Mouse (Mus musculus): ENCODE results near the gene Wdr18. TPM values are rescaled to one million over a fixed set of nuclear protein-coding genes. Genes with fewer than 3 reads are reported as not detected.

The Wdr18 gene
- polyA plus RNA-seq, 1 experiment from 2014 or later: 86.2 TPM

DNA sequence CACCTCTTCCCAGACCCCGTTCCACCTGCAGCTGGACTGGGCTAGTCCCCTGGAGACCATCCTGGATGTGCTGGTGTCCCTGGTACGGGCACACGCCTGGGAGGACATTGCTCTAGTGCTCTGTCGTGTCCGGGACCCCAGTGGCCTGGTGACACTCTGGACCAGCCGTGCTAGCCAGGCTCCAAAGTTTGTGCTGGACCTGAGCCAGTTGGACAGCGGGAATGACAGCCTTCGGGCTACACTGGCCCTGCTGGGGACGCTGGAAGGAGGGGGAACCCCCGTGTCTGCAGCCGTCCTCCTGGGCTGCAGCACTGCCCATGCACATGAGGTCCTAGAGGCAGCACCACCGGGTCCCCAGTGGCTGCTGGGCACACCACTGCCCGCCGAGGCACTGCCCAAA is 12.9 kb downstream of the Wdr18 start:
- Histone ChIP-seq H3K4me1 (peaks cover 16% of the 10 kb centered on the region), H3K4me3 (replicated peaks) (no peak overlapping the region), H3K36me3 (peaks cover 34% of the 10 kb centered on the region), H3K27ac (no peak overlapping the region), H3K27me3 (replicated peaks) (peaks cover 21% of the 10 kb centered on the region; the same call in 1 of the 2 replicates), H3K9me3 (no peaks in the 10 kb centered on the region; the same call in 1 of the 2 replicates), H3K9ac (no peak overlapping the region), H3K4me2 (no peak overlapping the region)
- ATAC-seq (ENCODE audit: insufficient read depth, low FRiP score, low read depth): no peak
- 54% methylated on average over 14 of the region's 14 CpGs for WGBS

DNA sequence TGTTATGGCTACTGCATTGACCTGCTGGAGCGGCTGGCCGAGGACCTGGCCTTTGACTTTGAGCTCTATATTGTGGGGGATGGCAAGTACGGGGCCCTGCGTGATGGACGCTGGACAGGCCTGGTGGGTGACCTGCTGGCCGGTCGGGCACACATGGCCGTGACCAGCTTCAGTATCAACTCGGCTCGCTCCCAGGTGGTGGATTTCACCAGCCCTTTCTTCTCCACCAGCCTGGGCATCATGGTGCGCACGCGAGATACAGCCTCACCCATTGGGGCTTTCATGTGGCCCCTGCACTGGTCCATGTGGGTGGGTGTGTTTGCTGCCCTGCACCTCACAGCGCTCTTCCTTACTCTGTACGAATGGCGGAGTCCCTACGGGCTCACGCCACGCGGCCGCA is 14.1 kb downstream of the Wdr18 start:
- Histone ChIP-seq H3K9me3 (no peaks in the 10 kb centered on the region; the same call in 1 of the 2 replicates), H3K27ac (no peak overlapping the region), H3K4me2 (no peak overlapping the region), H3K9ac (no peak overlapping the region), H3K27me3 (replicated peaks) (peaks cover 21% of the 10 kb centered on the region; the same call in 1 of the 2 replicates), H3K4me1 (peaks cover 10% of the 10 kb centered on the region), H3K36me3 (peaks cover 40% of the 10 kb centered on the region), H3K4me3 (replicated peaks) (no peak overlapping the region)
- ATAC-seq (ENCODE audit: insufficient read depth, low FRiP score, low read depth): no peak
- WGBS: 89% methylated on average over 21 of the region's 21 CpGs

DNA sequence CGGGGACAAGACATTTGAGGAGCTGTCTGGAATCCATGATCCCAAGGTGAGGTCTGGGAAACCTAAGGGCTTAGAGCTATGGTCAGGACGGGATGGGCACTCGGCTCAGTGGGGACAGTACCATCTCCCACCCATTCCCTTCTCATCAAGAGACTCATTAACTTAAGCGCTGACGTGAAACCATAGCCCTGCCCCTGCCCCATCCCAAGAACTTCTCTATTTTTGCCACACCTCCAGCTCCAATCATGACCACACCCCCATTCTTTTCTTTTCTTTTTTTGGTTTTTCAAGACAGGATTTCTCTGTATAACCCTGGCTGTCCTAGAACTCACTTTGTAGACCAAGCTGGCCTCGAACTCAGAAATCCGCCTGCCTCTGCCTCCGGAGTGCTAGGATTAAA is 14.7 kb downstream of the Wdr18 start:
- Histone ChIP-seq H3K36me3 (peaks cover 44% of the 10 kb centered on the region), H3K9me3 (no peaks in the 10 kb centered on the region; the same call in 1 of the 2 replicates), H3K4me1 (peaks cover 10% of the 10 kb centered on the region), H3K27me3 (replicated peaks) (peaks cover 21% of the 10 kb centered on the region; the same call in 1 of the 2 replicates), H3K9ac (no peak overlapping the region), H3K4me3 (replicated peaks) (no peak overlapping the region), H3K4me2 (no peak overlapping the region), H3K27ac (no peak overlapping the region)
- WGBS: 87% methylated on average over 8 of the region's 8 CpGs
- ATAC-seq (ENCODE audit: insufficient read depth, low FRiP score, low read depth): no peak

DNA sequence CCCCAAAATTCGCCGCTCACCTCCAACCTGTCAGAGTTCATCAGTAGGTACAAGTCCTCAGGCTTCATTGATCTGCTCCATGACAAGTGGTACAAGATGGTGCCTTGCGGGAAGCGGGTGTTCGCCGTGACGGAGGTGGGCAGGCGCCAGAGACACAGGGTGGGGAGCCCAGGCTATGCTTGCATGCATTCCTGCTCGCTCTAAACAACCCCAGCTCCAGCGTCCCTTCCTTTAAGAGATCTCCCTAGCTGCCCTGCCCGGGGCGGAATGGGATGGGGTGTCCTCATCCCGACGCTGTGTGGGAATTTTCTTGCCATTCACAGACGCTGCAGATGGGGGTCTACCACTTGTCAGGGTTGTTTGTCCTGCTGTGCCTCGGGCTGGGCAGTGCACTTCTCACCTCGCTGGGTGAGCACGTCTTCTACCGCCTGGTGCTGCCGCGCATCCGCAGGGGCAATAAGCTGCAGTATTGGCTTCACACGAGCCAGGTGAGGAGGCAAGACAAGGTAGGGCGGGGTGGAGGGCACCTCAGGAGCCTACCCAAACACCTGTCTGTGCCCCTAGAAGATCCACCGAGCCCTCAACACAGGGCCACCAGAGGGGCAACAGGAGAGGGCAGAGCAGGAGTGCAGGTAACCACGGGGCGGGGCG is 16.2 kb downstream of the Wdr18 start:
- H3K4me3 ChIP-seq (replicated peaks): no peak overlapping the region
- peaks cover 11% of the 10 kb centered on the region; the same call in 1 of the 2 replicates for H3K27me3 ChIP-seq (replicated peaks)
- no peak overlapping the region for H3K27ac ChIP-seq
- peaks cover 44% of the 10 kb centered on the region for H3K36me3 ChIP-seq
- WGBS: 85% methylated on average over 28 of the region's 28 CpGs
- no peaks in the 10 kb centered on the region; the same call in 1 of the 2 replicates for H3K9me3 ChIP-seq
- no peak for ATAC-seq (ENCODE audit: insufficient read depth, low FRiP score, low read depth)
- H3K4me1 ChIP-seq: peaks cover 2% of the 10 kb centered on the region; the same call in 1 of the 2 replicates
- no peak overlapping the region for H3K9ac ChIP-seq
- no peak overlapping the region for H3K4me2 ChIP-seq

DNA sequence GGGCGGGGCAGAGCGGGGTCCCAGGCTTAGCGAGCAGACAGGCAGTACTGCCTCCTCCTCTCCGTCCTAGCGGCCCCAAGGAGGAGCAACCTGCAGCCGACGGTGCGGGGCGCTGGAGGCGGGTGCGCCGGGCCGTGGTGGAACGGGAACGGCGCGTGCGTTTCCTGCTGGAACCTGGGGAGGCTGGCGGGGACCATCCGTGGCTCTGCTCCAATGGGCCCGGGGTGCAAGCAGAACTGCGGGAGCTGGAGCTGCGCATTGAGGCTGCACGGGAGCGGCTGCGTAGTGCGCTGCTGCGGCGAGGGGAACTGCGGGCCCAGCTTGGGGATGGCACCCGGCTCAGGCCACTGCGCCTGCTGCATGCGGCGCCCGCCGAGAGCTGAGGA is 16.8 kb downstream of the Wdr18 start:
- Histone ChIP-seq H3K9ac (no peak overlapping the region), H3K27me3 (replicated peaks) (peaks cover 7% of the 10 kb centered on the region; the same call in 1 of the 2 replicates), H3K36me3 (peaks cover 48% of the 10 kb centered on the region), H3K4me2 (no peak overlapping the region), H3K9me3 (no peaks in the 10 kb centered on the region; the same call in 1 of the 2 replicates), H3K4me1 (no peaks in the 10 kb centered on the region), H3K4me3 (replicated peaks) (no peak overlapping the region), H3K27ac (no peak overlapping the region)
- WGBS: 75% methylated on average over 34 of the region's 36 CpGs
- ATAC-seq (ENCODE audit: insufficient read depth, low FRiP score, low read depth): no peak

DNA sequence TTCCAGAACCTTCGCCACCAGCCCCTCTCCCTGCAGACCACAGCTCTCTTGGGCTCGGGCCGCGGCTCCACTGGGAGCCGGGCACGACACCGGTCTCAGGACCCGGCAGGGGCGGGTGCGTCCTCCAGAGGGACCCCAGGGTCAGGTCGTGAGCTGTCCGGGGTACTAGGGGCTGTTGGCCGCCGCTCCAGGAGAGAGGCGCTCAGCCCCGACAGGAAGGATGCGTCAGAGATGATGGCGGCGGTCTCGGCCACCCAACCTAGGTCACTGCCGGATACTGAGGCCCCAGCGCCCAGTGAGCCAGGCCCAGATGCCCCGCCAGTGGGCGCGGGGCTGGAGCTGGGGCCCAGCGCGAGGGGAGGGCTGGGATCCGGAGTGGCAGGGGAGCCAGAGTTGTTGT is 17.4 kb downstream of the Wdr18 start:
- ATAC-seq (ENCODE audit: insufficient read depth, low FRiP score, low read depth): no peak

DNA sequence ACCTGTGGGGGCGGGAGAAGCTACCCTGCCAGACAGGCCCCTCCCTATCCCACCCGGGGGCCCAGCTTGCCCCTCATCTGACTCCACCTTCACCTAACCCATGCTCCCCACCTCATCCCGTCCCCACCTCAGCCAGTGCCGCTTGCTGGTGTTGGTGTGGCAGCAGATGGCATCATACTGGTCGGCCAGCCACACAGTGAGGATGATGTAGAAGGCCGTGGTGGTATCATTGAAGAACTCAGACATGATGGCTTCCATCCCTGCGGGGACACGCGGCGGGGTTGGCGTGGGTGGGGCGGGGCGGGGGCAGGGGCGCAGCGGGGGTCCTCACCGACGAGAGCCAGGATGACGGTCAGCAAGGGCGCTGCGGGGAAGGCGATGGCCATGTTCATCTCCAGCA is 18.1 kb downstream of the Wdr18 start:
- Histone ChIP-seq H3K4me1 (peaks cover 8% of the 10 kb centered on the region), H3K4me2 (no peak overlapping the region), H3K9me3 (no peaks in the 10 kb centered on the region; the same call in 1 of the 2 replicates), H3K27me3 (replicated peaks) (no peaks in the 10 kb centered on the region; the same call in 1 of the 2 replicates), H3K4me3 (replicated peaks) (no peak overlapping the region), H3K27ac (no peak overlapping the region), H3K36me3 (peaks cover 48% of the 10 kb centered on the region), H3K9ac (no peak overlapping the region)
- no peak for ATAC-seq (ENCODE audit: insufficient read depth, low FRiP score, low read depth)
- 96% methylated on average over 21 of the region's 21 CpGs for WGBS

More for the DNA sequence above, 17.4 kb downstream of the Wdr18 start:
- no peak overlapping the region for H3K4me3 ChIP-seq (replicated peaks)
- H3K27me3 ChIP-seq (replicated peaks): peaks cover under 1% of the 10 kb centered on the region; the same call in 1 of the 2 replicates
- H3K9me3 ChIP-seq: no peaks in the 10 kb centered on the region; the same call in 1 of the 2 replicates
- WGBS: 90% methylated on average over 28 of the region's 28 CpGs
- H3K27ac ChIP-seq: no peak overlapping the region
- H3K36me3 ChIP-seq: peaks cover 48% of the 10 kb centered on the region
- H3K9ac ChIP-seq: no peak overlapping the region
- H3K4me1 ChIP-seq: peaks cover under 1% of the 10 kb centered on the region
- H3K4me2 ChIP-seq: no peak overlapping the region

DNA sequence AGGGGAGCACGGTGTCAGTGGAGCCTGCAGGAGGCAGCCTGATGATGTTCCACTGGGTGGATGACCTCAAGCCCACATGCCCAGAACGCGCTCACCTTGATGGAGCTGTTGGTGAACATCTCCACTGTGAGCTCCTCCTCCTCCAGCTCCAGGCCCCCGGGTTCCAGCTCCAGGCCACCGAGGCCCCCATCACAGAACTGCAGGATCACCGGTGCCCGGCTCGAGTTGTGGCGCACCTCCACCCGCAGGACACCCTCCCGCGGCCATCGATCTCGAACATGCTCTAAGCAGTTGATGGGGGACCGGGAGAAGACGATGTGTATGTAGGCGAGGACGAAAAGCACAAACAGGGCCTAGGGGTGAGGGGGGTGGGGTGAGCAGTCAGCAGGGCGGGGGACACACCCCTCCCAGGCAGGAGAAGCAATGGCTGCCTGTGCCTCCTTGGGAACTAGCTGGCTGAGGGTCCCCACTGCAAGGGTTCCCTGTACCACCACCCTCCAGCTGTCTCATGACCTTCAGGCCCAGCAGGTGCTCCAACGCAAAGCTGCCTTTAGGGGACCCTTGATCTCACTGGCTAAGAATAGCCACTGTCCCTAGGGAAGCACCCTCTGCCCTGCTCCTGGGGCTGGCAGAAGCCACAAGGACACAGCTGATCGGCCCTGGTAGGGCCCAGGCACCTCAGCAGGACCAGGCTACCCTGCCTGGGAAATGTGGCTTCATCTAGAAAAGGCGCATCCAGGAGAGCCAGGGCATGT is 19.6 kb downstream of the Wdr18 start:
- ATAC-seq (ENCODE audit: insufficient read depth, low FRiP score, low read depth): no peak
- 94% methylated on average over 22 of the region's 22 CpGs for WGBS
- Histone ChIP-seq H3K9me3 (no peaks in the 10 kb centered on the region; the same call in 1 of the 2 replicates), H3K27me3 (replicated peaks) (no peaks in the 10 kb centered on the region), H3K36me3 (peaks cover 45% of the 10 kb centered on the region), H3K27ac (no peak overlapping the region), H3K4me1 (peaks cover 14% of the 10 kb centered on the region), H3K9ac (no peak overlapping the region), H3K4me3 (replicated peaks) (no peak overlapping the region), H3K4me2 (no peak overlapping the region)

DNA sequence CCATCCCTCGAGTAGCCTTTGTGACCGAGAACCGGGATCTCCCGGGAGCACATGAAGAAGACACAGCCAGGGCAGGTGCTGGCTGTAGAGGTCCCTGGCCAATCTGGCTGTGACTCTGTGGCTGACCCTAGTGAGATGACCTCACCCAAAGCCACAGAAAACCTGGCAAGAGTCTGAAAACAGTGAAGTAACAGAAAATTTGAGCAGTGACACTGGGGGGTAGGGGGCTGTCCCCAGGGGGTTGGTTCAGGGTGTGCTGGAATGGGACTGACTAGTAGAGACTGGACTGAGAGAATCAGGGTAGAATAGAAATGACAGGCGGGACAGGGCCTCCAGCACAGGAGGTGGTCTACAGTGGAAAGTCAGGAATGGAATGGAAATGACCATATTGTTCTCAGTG is 23.3 kb downstream of the Wdr18 start:
- Histone ChIP-seq H3K9ac (peak overlapping the region; percentile 84), H3K27me3 (replicated peaks) (no peaks in the 10 kb centered on the region), H3K36me3 (peaks cover 17% of the 10 kb centered on the region), H3K4me3 (replicated peaks) (peak overlapping the region; percentile 73), H3K27ac (peak overlapping the region; percentile 99; the same call in 1 of the 2 replicates), H3K4me2 (peak overlapping the region; percentile 85), H3K9me3 (no peaks in the 10 kb centered on the region), H3K4me1 (peaks cover 39% of the 10 kb centered on the region)
- 77% methylated on average over 5 of the region's 5 CpGs for WGBS
- ATAC-seq (ENCODE audit: insufficient read depth, low FRiP score, low read depth): no peak

DNA sequence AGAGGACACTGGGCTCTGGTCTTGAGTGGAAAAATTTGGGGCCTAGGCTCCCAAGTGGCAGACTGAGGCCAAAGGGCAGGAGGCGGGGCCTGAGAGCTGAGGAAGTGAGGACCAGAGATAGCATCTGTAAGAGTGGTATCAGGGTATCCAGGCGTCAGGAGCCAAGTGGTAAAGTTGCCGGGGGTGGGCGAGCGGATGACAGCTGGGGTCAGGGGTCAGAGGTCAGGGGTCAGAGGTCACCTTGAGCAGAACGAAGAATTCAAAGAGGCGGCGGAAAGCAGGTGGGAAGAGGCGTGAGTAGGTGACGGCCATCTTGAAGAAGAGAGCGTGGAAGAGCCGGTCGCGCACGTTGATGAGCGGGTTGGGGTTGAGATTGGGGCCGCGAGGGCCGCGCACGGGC is 23.7 kb downstream of the Wdr18 start:
- WGBS: under 1% methylated on average over 21 of the region's 21 CpGs
- peak overlapping the region; percentile 84 for H3K9ac ChIP-seq
- no peaks in the 10 kb centered on the region for H3K9me3 ChIP-seq
- H3K4me1 ChIP-seq: peaks cover 39% of the 10 kb centered on the region
- peak overlapping the region; percentile 73 for H3K4me3 ChIP-seq (replicated peaks)
- no peaks in the 10 kb centered on the region for H3K27me3 ChIP-seq (replicated peaks)
- H3K27ac ChIP-seq: peak overlapping the region; percentile 99
- no peak for ATAC-seq (ENCODE audit: insufficient read depth, low FRiP score, low read depth)
- peaks cover 12% of the 10 kb centered on the region for H3K36me3 ChIP-seq
- peak overlapping the region; percentile 85 for H3K4me2 ChIP-seq

DNA sequence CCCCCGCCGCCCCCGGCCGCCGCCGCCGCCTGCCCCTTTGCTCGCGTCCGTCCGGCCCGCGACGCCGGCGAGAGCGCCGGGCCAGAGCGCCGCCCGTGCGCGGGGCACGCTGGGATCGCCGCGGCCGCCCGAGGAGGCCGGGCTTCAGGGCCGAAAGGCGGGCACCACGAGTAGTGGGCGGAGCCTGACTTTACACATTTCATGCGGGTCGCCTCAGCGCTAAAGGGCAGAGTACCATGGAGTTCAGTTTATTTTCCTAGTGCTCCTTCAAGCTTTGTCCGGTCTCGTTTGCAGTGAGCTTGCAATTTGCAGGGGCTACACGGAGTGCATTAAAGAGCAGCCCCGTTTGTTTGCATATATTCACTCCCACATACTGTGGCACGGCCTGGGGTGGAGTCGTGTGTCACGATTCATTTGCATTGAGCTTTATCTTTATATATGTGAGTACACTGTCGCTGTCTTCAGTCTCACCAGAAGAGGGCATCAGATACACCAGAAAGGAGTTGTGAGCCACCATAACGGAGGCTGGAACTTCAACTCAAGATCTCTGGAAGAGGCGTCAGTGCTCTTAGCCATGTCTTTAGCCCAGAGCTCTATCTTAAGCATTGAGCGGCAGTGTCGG is 24.4 kb downstream of the Wdr18 start, which contains the start of gene Tmem259:
Gene Tmem259 (minus strand): TSS at position 136 of the 622 bp plus-strand sequence.
- H3K9ac ChIP-seq: peak within 1 kb of the TSS; percentile 84
- no peaks in the 10 kb centered on the region for H3K9me3 ChIP-seq
- peak; percentile 74 for ATAC-seq (ENCODE audit: insufficient read depth, low FRiP score, low read depth)
- peak within 1 kb of the TSS; percentile 85 for H3K4me2 ChIP-seq
- under 1% methylated on average over 49 of the region's 49 CpGs for WGBS
- H3K27ac ChIP-seq: peak within 1 kb of the TSS; percentile 99
- H3K4me3 ChIP-seq (replicated peaks): peak within 1 kb of the TSS; percentile 73
- H3K4me1 ChIP-seq: peaks cover 41% of the 10 kb centered on the region
- H3K36me3 ChIP-seq: peaks cover 6% of the 10 kb centered on the region
- H3K27me3 ChIP-seq (replicated peaks): no peaks in the 10 kb centered on the region

All from stomach, embryonic 15.5 days (tissue).